ENCODE assay signal across 19 mouse cellular contexts in genomic region chr13:41957932-41958331, GRCm38 (mm10).
DNase-seq lines count a peak whose midpoint lies in the region; ATAC-seq and TF ChIP-seq lines count a peak whose summit lies in the region.
"Had no signal": no experiment of that assay in that cellular context is flagged by ENCODE, and none has a peak within 500 bp of the region (broad histone marks: within the 10 kb centered on the region; RNA-seq: fewer than 3 reads in every experiment).

No protein-coding gene starts in this region.

- TF ChIP-seq CTCF in heart, adult 2 months (IDR thresholded peaks at IDR 0.05) = no peak

- TF ChIP-seq EP300 in heart, adult 2 months (IDR thresholded peaks at IDR 0.05; ENCODE audit: insufficient read depth, low read depth, low read length) = no peak

- H3K9me3 ChIP-seq in heart, embryonic 12.5 days (replicated peaks) = no peaks in the 10 kb centered on the region
- no peaks in the 10 kb centered on the region for H3K9me3 ChIP-seq in heart, embryonic 14.5 days (ENCODE audit: control insufficient read depth, low read length)
- H3K9me3 ChIP-seq in lung, embryonic 15.5 days = no peaks in the 10 kb centered on the region
- no peaks in the 10 kb centered on the region for H3K9me3 ChIP-seq in hindbrain, embryonic 11.5 days (ENCODE audit: control insufficient read depth, low read length)
- H3K9me3 ChIP-seq: embryonic facial prominence, embryonic 12.5 days; forebrain, embryonic 12.5 days; G1E; hindbrain, embryonic 13.5 days; liver, embryonic 13.5 days; neural tube, embryonic 15.5 days had no signal

- 57% methylated on average over 4 of the region's 4 CpGs for WGBS in heart, adult 2 months
- 62% methylated on average over 4 of the region's 4 CpGs for WGBS in heart, embryonic 12.5 days
- 61% methylated on average over 4 of the region's 4 CpGs for WGBS in heart, embryonic 14.5 days
- WGBS in lung, embryonic 15.5 days = 32% methylated on average over 4 of the region's 4 CpGs
- 88% methylated on average over 4 of the region's 4 CpGs for WGBS in hindbrain, embryonic 11.5 days

- no peak for TF ChIP-seq POLR2A in heart, adult 2 months (IDR thresholded peaks at IDR 0.05; ENCODE audit: insufficient read depth, low read depth, low read length)

- DNase-seq in heart, adult 2 months = peak; percentile 25 to 56
- peak; percentile 13 for DNase-seq in 3T3-L1 (ENCODE audit: low read depth, low spot score)
- no peak for DNase-seq in hindbrain, embryonic 11.5 days (ENCODE audit: low spot score)
- DNase-seq in right cerebral cortex, adult 2 months (ENCODE audit: low spot score in 2 of 2) = no peak
- DNase-seq in thymus, postnatal 10 days (ENCODE audit: low spot score in 2 of 2) = no peak
- DNase-seq: adrenal gland, postnatal 36 days; layer of hippocampus, postnatal 36 days; left cerebral cortex, postnatal 4 days; liver, embryonic 13.5 days; right cerebral cortex, adult 18-20 months had no signal

- intact Hi-C loops in heart, adult 2 months (cut with DNase I) = no loop called here

- no peak for ATAC-seq in heart, embryonic 12.5 days (ENCODE audit: insufficient number of reproducible peaks, low FRiP score)
- ATAC-seq in heart, embryonic 14.5 days (ENCODE audit: insufficient number of reproducible peaks, insufficient read depth, low FRiP score, low read depth) = peak; percentile 13; the same call in 1 of the 2 replicates
- ATAC-seq in lung, embryonic 15.5 days (ENCODE audit: borderline replicate concordance, extremely low read depth, low FRiP score, low TSS enrichment) = peak; percentile 89
- ATAC-seq in hindbrain, embryonic 11.5 days (ENCODE audit: low FRiP score) = no peak
- ATAC-seq: intestine, postnatal 0 days had no signal

- H3K4me3 ChIP-seq in heart, adult 2 months = no peak overlapping the region
- no peak overlapping the region for H3K4me3 ChIP-seq in heart, embryonic 12.5 days
- no peak overlapping the region for H3K4me3 ChIP-seq in heart, embryonic 14.5 days (ENCODE audit: control insufficient read depth in 1 of 2, insufficient read depth in 1 of 2, low read depth in 1 of 2, low read length in 2 of 2)
- H3K4me3 ChIP-seq in lung, embryonic 15.5 days = no peak overlapping the region
- H3K4me3 ChIP-seq in hindbrain, embryonic 11.5 days (ENCODE audit: low read depth, low read length) = no peak overlapping the region
- H3K4me3 ChIP-seq: embryonic facial prominence, embryonic 12.5 days; forebrain, embryonic 12.5 days; hindbrain, embryonic 13.5 days; liver, embryonic 13.5 days; neural tube, embryonic 15.5 days had no signal

- no peaks in the 10 kb centered on the region for H3K79me2 ChIP-seq in heart, adult 2 months (replicated peaks; ENCODE audit: control insufficient read depth, insufficient read depth, low read length)

- H3K36me3 ChIP-seq in heart, adult 2 months (ENCODE audit: control insufficient read depth, insufficient read depth, low read length) = no peaks in the 10 kb centered on the region
- no peaks in the 10 kb centered on the region for H3K36me3 ChIP-seq in heart, embryonic 12.5 days
- no peaks in the 10 kb centered on the region for H3K36me3 ChIP-seq in heart, embryonic 14.5 days (ENCODE audit: control insufficient read depth, insufficient read depth, low read length)
- H3K36me3 ChIP-seq in lung, embryonic 15.5 days = no peaks in the 10 kb centered on the region
- H3K36me3 ChIP-seq in hindbrain, embryonic 11.5 days (ENCODE audit: control insufficient read depth, insufficient read depth, low read length) = no peaks in the 10 kb centered on the region
- H3K36me3 ChIP-seq: embryonic facial prominence, embryonic 12.5 days; forebrain, embryonic 12.5 days; G1E; hindbrain, embryonic 13.5 days; liver, embryonic 13.5 days; neural tube, embryonic 15.5 days had no signal

- H3K27me3 ChIP-seq in heart, adult 2 months (ENCODE audit: control insufficient read depth, insufficient read depth, low read length) = no peaks in the 10 kb centered on the region
- no peaks in the 10 kb centered on the region for H3K27me3 ChIP-seq in heart, embryonic 12.5 days (replicated peaks)
- H3K27me3 ChIP-seq in heart, embryonic 14.5 days (ENCODE audit: control insufficient read depth, insufficient read depth, low read length) = no peaks in the 10 kb centered on the region
- H3K27me3 ChIP-seq in lung, embryonic 15.5 days = no peaks in the 10 kb centered on the region
- no peaks in the 10 kb centered on the region for H3K27me3 ChIP-seq in hindbrain, embryonic 11.5 days (ENCODE audit: control insufficient read depth, insufficient read depth, low read length)
- H3K27me3 ChIP-seq: embryonic facial prominence, embryonic 12.5 days; forebrain, embryonic 12.5 days; hindbrain, embryonic 13.5 days; liver, embryonic 13.5 days; neural tube, embryonic 15.5 days had no signal

- no peaks in the 10 kb centered on the region for H3K4me1 ChIP-seq in heart, adult 2 months (ENCODE audit: control insufficient read depth, insufficient read depth, low read length)
- no peaks in the 10 kb centered on the region for H3K4me1 ChIP-seq in heart, embryonic 12.5 days (replicated peaks)
- H3K4me1 ChIP-seq in heart, embryonic 14.5 days (ENCODE audit: control insufficient read depth in 2 of 2, insufficient read depth in 2 of 2, low read length in 2 of 2) = no peaks in the 10 kb centered on the region
- H3K4me1 ChIP-seq in lung, embryonic 15.5 days = no peaks in the 10 kb centered on the region
- H3K4me1 ChIP-seq in hindbrain, embryonic 11.5 days (replicated peaks; ENCODE audit: control insufficient read depth, insufficient read depth, low read length) = no peaks in the 10 kb centered on the region
- H3K4me1 ChIP-seq: embryonic facial prominence, embryonic 12.5 days; forebrain, embryonic 12.5 days; liver, embryonic 13.5 days; neural tube, embryonic 15.5 days had no signal

- no peak overlapping the region for H3K9ac ChIP-seq in heart, adult 2 months (ENCODE audit: low read depth, low read length)
- H3K9ac ChIP-seq in heart, embryonic 12.5 days = no peak overlapping the region
- H3K9ac ChIP-seq in heart, embryonic 14.5 days (ENCODE audit: low read length) = no peak overlapping the region
- H3K9ac ChIP-seq in lung, embryonic 15.5 days = no peak overlapping the region
- no peak overlapping the region for H3K9ac ChIP-seq in hindbrain, embryonic 11.5 days (ENCODE audit: low read depth, low read length)
- H3K9ac ChIP-seq: embryonic facial prominence, embryonic 12.5 days; forebrain, embryonic 12.5 days; hindbrain, embryonic 13.5 days; liver, embryonic 13.5 days; neural tube, embryonic 15.5 days had no signal

- H3K4me2 ChIP-seq in heart, embryonic 12.5 days = no peak overlapping the region
- no peak overlapping the region for H3K4me2 ChIP-seq in heart, embryonic 14.5 days (ENCODE audit: low read length)
- H3K4me2 ChIP-seq in lung, embryonic 15.5 days = no peak overlapping the region
- H3K4me2 ChIP-seq in hindbrain, embryonic 11.5 days (replicated peaks; ENCODE audit: low read depth, low read length) = no peak overlapping the region
- H3K4me2 ChIP-seq: embryonic facial prominence, embryonic 12.5 days; forebrain, embryonic 12.5 days; hindbrain, embryonic 13.5 days; liver, embryonic 13.5 days; neural tube, embryonic 15.5 days had no signal

- no peak overlapping the region for H3K27ac ChIP-seq in heart, adult 2 months
- no peak overlapping the region for H3K27ac ChIP-seq in heart, embryonic 12.5 days (ENCODE audit: poor library complexity, severe bottlenecking)
- no peak overlapping the region for H3K27ac ChIP-seq in heart, embryonic 14.5 days (replicated peaks in 1 of 2; ENCODE audit: control insufficient read depth in 1 of 2, insufficient read depth in 1 of 2, low read depth in 2 of 2, low read length in 2 of 2)
- H3K27ac ChIP-seq in lung, embryonic 15.5 days = peak overlapping the region; percentile 60; the same call in 1 of the 2 replicates
- H3K27ac ChIP-seq in hindbrain, embryonic 11.5 days (ENCODE audit: low read depth, low read length) = no peak overlapping the region
- H3K27ac ChIP-seq: embryonic facial prominence, embryonic 12.5 days; forebrain, embryonic 12.5 days; hindbrain, embryonic 13.5 days; liver, embryonic 13.5 days; neural tube, embryonic 15.5 days had no signal

Comparison
In these comparisons a context has a peak if more than half of its experiments do, and no peak if none do; other contexts are left out.
1. ATAC-seq: peak in heart, embryonic 14.5 days (single experiment) and lung, embryonic 15.5 days (single experiment); none in heart, embryonic 12.5 days (single experiment) and hindbrain, embryonic 11.5 days (single experiment).
2. DNase-seq: peak in heart, adult 2 months (2 of 2) and 3T3-L1 (single experiment); none in hindbrain, embryonic 11.5 days (single experiment), right cerebral cortex, adult 2 months (0 of 2) and thymus, postnatal 10 days (0 of 2).